Mouse (Mus musculus): Measurements from ENCODE around the gene Dip2c. TPM values are rescaled to one million over a fixed set of nuclear protein-coding genes. Genes with fewer than 3 reads are reported as not detected.
A peak's percentile ranks its signal among the peaks of the same experiment; 100 is the strongest.

Dip2c gene
- polyA plus RNA-seq, 1 experiment from 2014 or later, result 4.9 TPM

DNA sequence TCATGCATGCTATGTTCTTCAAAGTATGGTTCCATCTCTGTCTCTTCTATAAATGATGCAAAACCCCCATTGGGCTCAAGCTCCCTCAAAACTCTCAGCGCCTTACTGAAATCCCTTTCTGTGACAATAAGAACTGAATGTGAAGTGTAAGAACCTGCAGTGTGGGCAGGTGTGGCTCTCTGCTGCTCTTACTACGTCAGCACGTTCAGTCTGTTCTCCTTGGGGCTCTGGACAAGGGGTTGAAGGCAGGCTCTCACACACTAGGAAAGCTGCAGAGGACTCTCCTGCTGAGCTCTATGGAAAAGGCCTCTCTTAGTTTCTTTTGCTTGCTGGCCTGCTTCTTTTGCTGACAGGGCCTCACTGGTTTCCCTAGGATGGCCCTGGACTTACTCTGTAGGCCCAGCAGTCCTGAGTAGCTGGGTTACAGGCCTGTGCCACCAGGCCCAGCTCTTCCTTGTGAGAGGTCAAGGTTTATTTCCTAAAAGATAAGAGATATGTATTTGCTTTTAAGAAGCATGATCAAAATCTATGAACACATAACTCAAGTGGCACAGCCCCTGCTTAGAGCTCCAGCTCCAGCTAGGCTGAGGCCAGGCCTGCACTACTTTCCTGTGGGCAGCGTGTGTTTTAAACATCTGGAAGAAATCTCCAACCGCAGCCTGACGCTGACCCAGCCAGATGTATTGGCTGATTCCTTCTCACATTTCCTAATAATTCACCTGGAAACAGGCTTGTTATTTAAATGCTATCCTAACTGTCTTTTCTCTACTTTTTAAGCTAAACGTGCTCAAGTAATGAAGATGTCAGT is 432.3 kb downstream of the Dip2c start:
- H3K4me3 ChIP-seq, result no peak overlapping the region

GRCm38 (mm10) chr13:9712409-9712808 is 436.1 kb downstream of the Dip2c start:
- Histone ChIP-seq H3K9me3 (replicated peaks) (no peaks in the 10 kb centered on the region), H3K4me1 (peaks cover 16% of the 10 kb centered on the region), H3K27ac (no peak overlapping the region), H3K4me3 (no peak overlapping the region), H3K27me3 (ENCODE audit: low read depth, poor library complexity, severe bottlenecking) (no peaks in the 10 kb centered on the region), H3K36me3 (peaks cover 34% of the 10 kb centered on the region)
- 98% methylated on average over 1 of the region's 1 CpGs for WGBS
- DNase-seq (ENCODE audit: low spot score), result no peak

More for the DNA sequence above, 432.3 kb downstream of the Dip2c start:
- Histone ChIP-seq H3K27ac (peak overlapping the region; percentile 70), H3K9me3 (replicated peaks) (no peaks in the 10 kb centered on the region), H3K4me1 (peaks cover 16% of the 10 kb centered on the region), H3K36me3 (peaks cover 39% of the 10 kb centered on the region), H3K27me3 (ENCODE audit: low read depth, poor library complexity, severe bottlenecking) (no peaks in the 10 kb centered on the region)
- DNase-seq (ENCODE audit: low spot score), result peak; percentile 50
- 49% methylated on average over 7 of the region's 7 CpGs for WGBS

- WGBS, result 91% methylated on average over 3 of the region's 3 CpGs
- H3K27ac ChIP-seq, result no peak overlapping the region
Observed at GRCm38 (mm10) chr13:9712971-9713370, 436.6 kb downstream of the Dip2c start.

GRCm38 (mm10) chr13:9713462-9714134 is 437.3 kb downstream of the Dip2c start:
- Histone ChIP-seq H3K4me3 (no peak overlapping the region), H3K27me3 (ENCODE audit: low read depth, poor library complexity, severe bottlenecking) (no peaks in the 10 kb centered on the region), H3K4me1 (peaks cover 12% of the 10 kb centered on the region), H3K36me3 (peaks cover 31% of the 10 kb centered on the region), H3K9me3 (replicated peaks) (no peaks in the 10 kb centered on the region), H3K27ac (no peak overlapping the region)
- 87% methylated on average over 6 of the region's 6 CpGs for WGBS
- DNase-seq (ENCODE audit: low spot score), result no peak

More at GRCm38 (mm10) chr13:9712971-9713370, 436.6 kb downstream of the Dip2c start:
- Histone ChIP-seq H3K9me3 (replicated peaks) (no peaks in the 10 kb centered on the region), H3K27me3 (ENCODE audit: low read depth, poor library complexity, severe bottlenecking) (no peaks in the 10 kb centered on the region), H3K4me3 (no peak overlapping the region), H3K36me3 (peaks cover 32% of the 10 kb centered on the region), H3K4me1 (peaks cover 16% of the 10 kb centered on the region)
- no peak for DNase-seq (ENCODE audit: low spot score)

- WGBS, result 93% methylated on average over 1 of the region's 1 CpGs
- H3K4me3 ChIP-seq, result no peak overlapping the region
- H3K4me1 ChIP-seq, result no peaks in the 10 kb centered on the region
- no peak overlapping the region for H3K27ac ChIP-seq
- no peak for DNase-seq (ENCODE audit: low spot score)
- H3K27me3 ChIP-seq (ENCODE audit: low read depth, poor library complexity, severe bottlenecking), result no peaks in the 10 kb centered on the region
- H3K36me3 ChIP-seq, result peaks cover 32% of the 10 kb centered on the region
- H3K9me3 ChIP-seq (replicated peaks), result no peaks in the 10 kb centered on the region
Observed at GRCm38 (mm10) chr13:9715224-9715623, 438.9 kb downstream of the Dip2c start.

Other genes starting within 250 kb of the Dip2c start
- 28.9 and 31.0 TPM in 2 replicates for gene Larp4b, start 182.6 kb upstream of the Dip2c start, polyA plus RNA-seq (2016; fragmentation: Nextera tagmentation; extraction: Ambion mirVana)